Mouse (Mus musculus): ENCODE results near the gene Pde8b. TPM values are rescaled to one million over a fixed set of nuclear protein-coding genes. Genes with fewer than 3 reads are reported as not detected.

The Pde8b gene
- polyA plus RNA-seq, 1 experiment from 2014 or later = 1.4 TPM

DNA sequence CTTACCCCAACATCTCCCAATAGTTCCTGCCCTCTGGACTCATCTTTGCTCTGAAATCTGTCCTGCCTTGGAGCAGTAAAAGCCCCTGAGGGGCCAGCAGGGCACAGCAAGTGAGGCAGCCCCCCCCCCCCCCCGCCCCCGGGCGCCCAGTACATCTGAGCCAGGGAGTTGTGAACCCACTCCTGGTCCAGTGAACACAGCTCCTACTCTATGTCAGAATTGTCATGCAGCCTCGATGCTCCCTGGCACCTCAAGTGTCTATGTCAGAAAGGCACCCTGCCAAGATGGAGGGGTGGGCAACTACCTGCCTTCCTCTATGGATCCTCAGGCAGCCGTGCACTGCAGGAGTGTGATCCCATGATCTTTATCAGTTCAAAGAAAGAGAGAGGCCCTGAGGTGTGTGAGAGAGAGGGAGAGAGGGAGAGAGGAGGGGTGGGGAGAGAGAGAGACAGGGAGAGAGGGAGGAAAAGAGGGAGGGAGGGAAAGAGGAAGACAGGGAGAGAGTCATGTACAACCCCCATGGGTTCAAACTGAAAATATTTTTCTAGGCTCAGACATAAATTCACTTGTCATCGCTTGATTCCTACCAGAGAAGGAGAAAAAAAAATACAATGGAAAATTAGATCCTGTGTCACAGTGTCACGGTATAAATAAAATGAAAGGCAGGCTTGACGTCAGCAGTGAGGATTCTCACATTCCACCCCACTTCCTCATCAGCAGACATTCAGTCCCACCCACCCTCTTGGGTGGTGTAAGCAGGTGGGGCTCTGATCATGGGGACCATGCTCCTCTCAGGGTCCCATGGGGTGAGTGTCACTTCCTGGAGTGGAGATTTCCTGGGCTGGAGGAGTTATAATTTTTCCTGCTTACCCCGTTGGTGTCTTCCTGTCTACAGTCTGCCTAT, 11.0 kb upstream of the Pde8b start:
- H3K4me3 ChIP-seq (ENCODE audit: low read depth, low read length) = no peak overlapping the region
- no peak overlapping the region for H3K27ac ChIP-seq (replicated peaks; ENCODE audit: low read depth, low read length)
- no peak overlapping the region for H3K9ac ChIP-seq (replicated peaks; ENCODE audit: low read length)
- no peaks in the 10 kb centered on the region for H3K9me3 ChIP-seq (replicated peaks; ENCODE audit: control insufficient read depth, low read length)
- H3K36me3 ChIP-seq (replicated peaks; ENCODE audit: control insufficient read depth, insufficient read depth, low read depth, low read length) = no peaks in the 10 kb centered on the region
- ATAC-seq (replicated peaks; ENCODE audit: insufficient number of reproducible peaks, low FRiP score, low TSS enrichment, low read depth) = no peak
- H3K4me2 ChIP-seq (ENCODE audit: low read depth, low read length) = no peak overlapping the region
- 70% methylated on average over 9 of the region's 9 CpGs for WGBS
- no peaks in the 10 kb centered on the region for H3K27me3 ChIP-seq (ENCODE audit: control insufficient read depth, insufficient read depth, low read length)
- H3K4me1 ChIP-seq (ENCODE audit: control insufficient read depth, insufficient read depth, low read length) = no peaks in the 10 kb centered on the region
- DNase-seq (ENCODE audit: low spot score) = no peak

DNA sequence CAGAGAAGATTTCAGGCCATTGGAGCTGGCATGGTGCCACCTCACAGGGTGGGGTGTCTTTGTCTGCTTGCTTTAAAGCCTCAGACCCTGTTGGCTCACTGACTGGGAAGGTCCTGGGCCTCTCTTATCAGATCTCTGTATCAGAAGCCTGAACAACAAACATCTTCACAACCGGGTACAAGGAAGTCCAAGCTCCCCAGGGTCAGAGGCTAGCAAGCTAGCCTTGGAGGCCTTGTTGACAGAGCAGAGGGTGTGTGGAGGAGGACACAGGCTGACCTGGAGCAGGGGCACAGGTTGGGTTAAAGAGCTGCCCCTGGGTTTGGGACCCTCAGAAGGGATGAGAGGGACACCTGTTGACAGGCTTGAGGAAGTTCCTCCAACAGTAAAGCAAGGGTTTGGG, 10.3 kb upstream of the Pde8b start:
- H3K9me3 ChIP-seq (replicated peaks; ENCODE audit: control insufficient read depth, low read length) = no peaks in the 10 kb centered on the region

DNA sequence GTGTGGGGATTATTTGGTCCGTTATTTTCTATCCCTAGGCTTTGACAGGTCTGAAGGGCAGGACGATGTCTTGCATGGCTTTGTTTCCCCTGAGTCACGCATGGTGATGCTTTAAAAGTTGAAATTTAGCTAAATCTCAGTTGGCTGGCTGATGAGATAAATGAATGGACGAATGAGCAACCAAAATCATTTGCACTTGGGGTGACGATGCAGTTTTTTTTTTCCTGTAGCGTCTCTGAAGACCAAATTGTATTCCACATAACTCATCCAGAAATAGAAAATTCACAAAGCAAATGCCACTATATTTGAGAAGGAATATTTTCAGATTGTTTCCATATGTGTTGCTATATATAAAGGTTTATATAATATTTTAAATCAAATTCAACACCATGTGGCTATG, 6.9 kb upstream of the Pde8b start:
- ATAC-seq (replicated peaks; ENCODE audit: insufficient number of reproducible peaks, low FRiP score, low TSS enrichment, low read depth) = no peak
- 86% methylated on average over 6 of the region's 6 CpGs for WGBS
- Histone ChIP-seq H3K27ac (replicated peaks; ENCODE audit: low read depth, low read length) (no peak overlapping the region), H3K36me3 (replicated peaks; ENCODE audit: control insufficient read depth, insufficient read depth, low read depth, low read length) (no peaks in the 10 kb centered on the region), H3K4me1 (ENCODE audit: control insufficient read depth, insufficient read depth, low read length) (no peaks in the 10 kb centered on the region), H3K9me3 (replicated peaks; ENCODE audit: control insufficient read depth, low read length) (no peaks in the 10 kb centered on the region), H3K4me3 (ENCODE audit: low read depth, low read length) (no peak overlapping the region), H3K9ac (replicated peaks; ENCODE audit: low read length) (no peak overlapping the region), H3K27me3 (ENCODE audit: control insufficient read depth, insufficient read depth, low read length) (no peaks in the 10 kb centered on the region), H3K4me2 (ENCODE audit: low read depth, low read length) (no peak overlapping the region)
- DNase-seq (ENCODE audit: low spot score) = no peak

More for the DNA sequence above, 10.3 kb upstream of the Pde8b start:
- Histone ChIP-seq H3K9ac (replicated peaks; ENCODE audit: low read length) (no peak overlapping the region), H3K27ac (replicated peaks; ENCODE audit: low read depth, low read length) (no peak overlapping the region), H3K4me2 (ENCODE audit: low read depth, low read length) (no peak overlapping the region), H3K4me1 (ENCODE audit: control insufficient read depth, insufficient read depth, low read length) (no peaks in the 10 kb centered on the region), H3K4me3 (ENCODE audit: low read depth, low read length) (no peak overlapping the region), H3K27me3 (ENCODE audit: control insufficient read depth, insufficient read depth, low read length) (no peaks in the 10 kb centered on the region), H3K36me3 (replicated peaks; ENCODE audit: control insufficient read depth, insufficient read depth, low read depth, low read length) (no peaks in the 10 kb centered on the region)
- 48% methylated on average over 1 of the region's 1 CpGs for WGBS
- DNase-seq (ENCODE audit: low spot score) = no peak
- no peak for ATAC-seq (replicated peaks; ENCODE audit: insufficient number of reproducible peaks, low FRiP score, low TSS enrichment, low read depth)

DNA sequence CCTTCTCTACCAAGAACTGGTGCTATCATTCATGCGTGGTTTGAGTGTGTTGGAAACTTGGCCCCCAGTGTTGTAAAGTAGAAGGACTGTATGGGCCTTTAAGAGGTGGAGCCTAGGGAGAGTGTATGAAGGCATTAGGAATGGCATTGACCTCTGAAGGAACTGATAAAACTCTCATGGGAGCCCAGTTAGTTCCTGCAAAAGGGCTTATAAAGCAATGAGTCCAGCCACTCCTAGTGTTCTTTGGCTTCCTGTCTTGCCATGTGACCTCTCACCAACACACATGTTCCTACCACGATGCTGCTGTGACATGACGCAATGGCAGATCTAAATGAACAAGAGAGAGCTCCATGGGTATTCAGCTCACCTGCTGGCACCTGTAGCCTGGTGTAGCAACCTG, 4.9 kb upstream of the Pde8b start:
- Histone ChIP-seq H3K27ac (replicated peaks; ENCODE audit: low read depth, low read length) (no peak overlapping the region), H3K9me3 (replicated peaks; ENCODE audit: control insufficient read depth, low read length) (no peaks in the 10 kb centered on the region), H3K9ac (replicated peaks; ENCODE audit: low read length) (no peak overlapping the region), H3K27me3 (ENCODE audit: control insufficient read depth, insufficient read depth, low read length) (peaks cover 5% of the 10 kb centered on the region), H3K36me3 (replicated peaks; ENCODE audit: control insufficient read depth, insufficient read depth, low read depth, low read length) (no peaks in the 10 kb centered on the region), H3K4me1 (ENCODE audit: control insufficient read depth, insufficient read depth, low read length) (no peaks in the 10 kb centered on the region), H3K4me2 (ENCODE audit: low read depth, low read length) (no peak overlapping the region), H3K4me3 (ENCODE audit: low read depth, low read length) (no peak overlapping the region)
- no peak for DNase-seq (ENCODE audit: low spot score)
- no peak for ATAC-seq (replicated peaks; ENCODE audit: insufficient number of reproducible peaks, low FRiP score, low TSS enrichment, low read depth)
- WGBS = 84% methylated on average over 3 of the region's 3 CpGs

DNA sequence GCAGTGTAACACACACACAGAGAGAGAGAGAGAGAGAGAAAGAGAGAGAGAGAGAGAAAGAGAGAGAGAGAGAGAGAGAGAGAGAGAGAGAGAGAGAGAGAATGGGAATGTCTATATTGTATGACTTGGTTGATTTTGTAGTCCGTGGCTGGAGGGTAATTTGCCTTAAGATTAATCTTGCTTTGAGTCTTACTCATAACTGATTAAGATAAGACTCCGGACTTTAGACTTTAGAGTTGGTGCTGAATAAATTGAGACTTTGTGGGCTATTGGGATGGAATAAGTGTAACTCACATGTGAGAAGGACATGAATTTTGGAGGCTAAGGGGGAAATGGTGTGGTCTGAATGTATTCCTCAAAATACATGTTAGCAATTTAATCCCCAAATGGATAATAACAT, 7.1 kb downstream of the Pde8b start:
- Histone ChIP-seq H3K9me3 (replicated peaks; ENCODE audit: control insufficient read depth, low read length) (no peaks in the 10 kb centered on the region), H3K4me3 (ENCODE audit: low read depth, low read length) (no peak overlapping the region), H3K4me2 (ENCODE audit: low read depth, low read length) (no peak overlapping the region), H3K27me3 (ENCODE audit: control insufficient read depth, insufficient read depth, low read length) (no peaks in the 10 kb centered on the region), H3K4me1 (ENCODE audit: control insufficient read depth, insufficient read depth, low read length) (no peaks in the 10 kb centered on the region), H3K36me3 (replicated peaks; ENCODE audit: control insufficient read depth, insufficient read depth, low read depth, low read length) (no peaks in the 10 kb centered on the region), H3K9ac (replicated peaks; ENCODE audit: low read length) (no peak overlapping the region), H3K27ac (replicated peaks; ENCODE audit: low read depth, low read length) (no peak overlapping the region)
- ATAC-seq (replicated peaks; ENCODE audit: insufficient number of reproducible peaks, low FRiP score, low TSS enrichment, low read depth) (no peak), DNase-seq (ENCODE audit: low spot score) (no peak)
- WGBS = 85% methylated on average over 2 of the region's 2 CpGs

DNA sequence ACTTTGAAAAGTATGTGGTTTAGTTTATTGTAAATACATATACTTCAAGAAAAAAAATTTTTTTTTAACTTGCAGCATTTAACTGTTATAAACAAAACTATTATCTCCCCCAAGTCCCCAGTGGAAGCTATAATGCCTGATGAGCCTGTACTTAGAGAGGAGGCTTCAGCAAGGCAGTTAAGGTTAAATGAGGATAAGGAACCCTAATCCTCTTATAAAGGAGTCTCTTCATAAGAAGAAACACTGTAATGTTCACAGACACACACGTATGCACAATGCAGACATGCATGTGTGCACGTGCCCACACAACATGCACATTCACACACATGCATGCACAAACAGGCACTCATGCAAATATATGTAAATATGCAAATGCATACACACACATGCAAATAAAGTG, 12.6 kb downstream of the Pde8b start:
- Histone ChIP-seq H3K4me1 (ENCODE audit: control insufficient read depth, insufficient read depth, low read length) (no peaks in the 10 kb centered on the region), H3K4me3 (ENCODE audit: low read depth, low read length) (no peak overlapping the region), H3K4me2 (ENCODE audit: low read depth, low read length) (no peak overlapping the region), H3K36me3 (replicated peaks; ENCODE audit: control insufficient read depth, insufficient read depth, low read depth, low read length) (no peaks in the 10 kb centered on the region), H3K9ac (replicated peaks; ENCODE audit: low read length) (no peak overlapping the region), H3K27ac (replicated peaks; ENCODE audit: low read depth, low read length) (no peak overlapping the region), H3K9me3 (replicated peaks; ENCODE audit: control insufficient read depth, low read length) (no peaks in the 10 kb centered on the region), H3K27me3 (ENCODE audit: control insufficient read depth, insufficient read depth, low read length) (no peaks in the 10 kb centered on the region)
- ATAC-seq (replicated peaks; ENCODE audit: insufficient number of reproducible peaks, low FRiP score, low TSS enrichment, low read depth) = no peak
- WGBS = 92% methylated on average over 2 of the region's 2 CpGs
- DNase-seq (ENCODE audit: low spot score) = no peak

DNA sequence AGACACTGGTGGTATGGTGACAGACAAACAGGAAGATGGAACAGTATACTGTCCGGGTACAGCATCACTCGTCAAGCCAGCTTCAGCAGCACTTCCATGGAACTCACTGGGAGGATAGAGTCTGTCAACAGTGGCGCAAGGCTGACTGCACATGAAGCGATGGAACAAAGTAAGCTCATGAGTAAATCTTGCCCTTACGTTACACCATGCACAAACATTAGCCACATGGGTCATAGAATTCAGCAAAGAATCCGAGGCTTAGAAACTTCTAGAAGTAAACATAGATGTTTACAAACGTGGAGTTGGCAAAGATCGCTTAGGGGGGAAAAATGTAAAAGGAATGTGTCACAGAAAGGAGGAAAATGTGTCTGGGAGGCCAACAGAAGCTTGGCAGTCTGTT, 14.9 kb downstream of the Pde8b start:
- 82% methylated on average over 8 of the region's 8 CpGs for WGBS
- DNase-seq (ENCODE audit: low spot score) (no peak), ATAC-seq (replicated peaks; ENCODE audit: insufficient number of reproducible peaks, low FRiP score, low TSS enrichment, low read depth) (no peak)

DNA sequence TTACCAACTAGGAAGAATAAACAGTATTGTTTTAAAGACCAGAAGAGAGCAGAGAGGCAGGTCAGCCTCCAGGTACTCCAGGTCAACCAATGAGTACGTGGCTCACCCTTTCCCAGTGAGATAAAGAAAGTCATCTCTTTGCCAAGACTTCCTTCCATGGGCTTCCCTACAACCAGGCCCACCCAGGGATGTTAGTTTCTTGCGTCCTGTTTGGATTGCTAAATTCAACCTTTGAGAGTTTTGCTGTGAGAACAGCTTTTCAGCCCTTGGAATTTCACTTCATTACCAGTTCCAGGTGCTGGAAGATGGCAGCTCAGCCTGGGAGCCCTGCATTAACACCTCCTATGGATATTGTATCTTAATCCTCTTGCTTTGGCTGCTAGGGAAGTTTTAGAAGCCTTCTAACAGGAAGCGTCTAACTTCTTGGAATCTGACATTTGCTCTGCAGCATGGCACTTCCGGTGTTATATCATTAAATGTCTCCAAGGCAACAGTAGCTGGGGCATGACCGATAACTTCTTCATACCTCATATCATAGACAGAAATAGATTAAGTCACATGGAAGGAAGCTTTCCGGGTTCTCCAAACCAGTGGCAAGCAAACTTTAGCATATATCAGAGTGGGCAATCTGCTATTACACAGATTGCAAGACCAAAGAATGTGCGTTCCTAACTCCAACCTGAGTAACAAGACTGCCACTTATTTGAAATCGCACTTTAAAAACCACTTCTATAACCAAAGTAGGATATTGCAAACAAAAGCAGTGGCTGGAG, 18.6 kb downstream of the Pde8b start:
- DNase-seq (ENCODE audit: low spot score) = no peak
- WGBS = 86% methylated on average over 8 of the region's 8 CpGs
- H3K27ac ChIP-seq (replicated peaks; ENCODE audit: low read depth, low read length) = no peak overlapping the region

More for the DNA sequence above, 14.9 kb downstream of the Pde8b start:
- H3K4me2 ChIP-seq (ENCODE audit: low read depth, low read length) = no peak overlapping the region
- H3K9me3 ChIP-seq (replicated peaks; ENCODE audit: control insufficient read depth, low read length) = no peaks in the 10 kb centered on the region
- H3K27me3 ChIP-seq (ENCODE audit: control insufficient read depth, insufficient read depth, low read length) = no peaks in the 10 kb centered on the region
- H3K4me3 ChIP-seq (ENCODE audit: low read depth, low read length) = no peak overlapping the region
- no peak overlapping the region for H3K27ac ChIP-seq (replicated peaks; ENCODE audit: low read depth, low read length)
- no peaks in the 10 kb centered on the region for H3K4me1 ChIP-seq (ENCODE audit: control insufficient read depth, insufficient read depth, low read length)
- no peaks in the 10 kb centered on the region for H3K36me3 ChIP-seq (replicated peaks; ENCODE audit: control insufficient read depth, insufficient read depth, low read depth, low read length)
- H3K9ac ChIP-seq (replicated peaks; ENCODE audit: low read length) = no peak overlapping the region

More for the DNA sequence above, 18.6 kb downstream of the Pde8b start:
- Histone ChIP-seq H3K4me1 (ENCODE audit: control insufficient read depth, insufficient read depth, low read length) (no peaks in the 10 kb centered on the region), H3K9me3 (replicated peaks; ENCODE audit: control insufficient read depth, low read length) (no peaks in the 10 kb centered on the region), H3K4me2 (ENCODE audit: low read depth, low read length) (no peak overlapping the region), H3K9ac (replicated peaks; ENCODE audit: low read length) (no peak overlapping the region), H3K27me3 (ENCODE audit: control insufficient read depth, insufficient read depth, low read length) (no peaks in the 10 kb centered on the region), H3K36me3 (replicated peaks; ENCODE audit: control insufficient read depth, insufficient read depth, low read depth, low read length) (no peaks in the 10 kb centered on the region), H3K4me3 (ENCODE audit: low read depth, low read length) (no peak overlapping the region)
- no peak for ATAC-seq (replicated peaks; ENCODE audit: insufficient number of reproducible peaks, low FRiP score, low TSS enrichment, low read depth)

All from embryonic facial prominence, embryonic 11.5 days (tissue).